Mouse (Mus musculus): ENCODE results near the gene Mlec. TPM values are rescaled to one million over a fixed set of nuclear protein-coding genes. Genes with fewer than 3 reads are reported as not detected.
"Not testable (repeated sequence)": the region's sequence is repeated elsewhere in the genome, so short reads cannot be mapped to it uniquely, and the experiment has no call there.

Mlec gene
- polyA plus RNA-seq, 1 experiment from 2014 or later = 50.7 TPM

DNA sequence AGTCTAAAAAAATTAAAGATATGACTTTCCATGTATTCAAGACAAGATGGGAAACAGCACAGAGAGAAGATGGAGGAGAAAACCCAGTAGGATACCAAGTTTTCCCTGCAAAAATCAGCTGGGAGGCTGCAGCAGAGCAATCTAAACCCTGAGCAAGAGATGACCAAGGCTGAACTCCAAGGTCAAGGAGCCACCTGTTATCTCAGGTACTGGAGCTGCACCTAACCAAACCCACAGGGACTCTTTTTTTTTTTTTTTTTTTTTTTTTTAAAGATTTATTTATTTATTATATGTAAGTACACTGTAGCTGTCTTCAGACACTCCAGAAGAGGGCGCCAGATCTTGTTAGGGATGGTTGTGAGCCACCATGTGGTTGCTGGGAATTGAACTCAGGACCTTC lies 9.1 kb downstream of the Mlec start:
- H3K4me2 ChIP-seq (ENCODE audit: low read depth, low read length); ATAC-seq (replicated peaks; ENCODE audit: extremely low read depth, insufficient read depth, low FRiP score); H3K27ac ChIP-seq (ENCODE audit: low read length); H3K9ac ChIP-seq (ENCODE audit: low read length); H3K4me3 ChIP-seq (ENCODE audit: low read length); H3K27me3 ChIP-seq (ENCODE audit: control insufficient read depth, insufficient read depth, low read length); H3K9me3 ChIP-seq (replicated peaks; ENCODE audit: control insufficient read depth, low read length): not testable (repeated sequence)
- WGBS = no CpG with 5 or more reads among the region's 1 CpGs
- peaks cover 53% of the 10 kb centered on the region for H3K36me3 ChIP-seq (ENCODE audit: control insufficient read depth, insufficient read depth)
- H3K4me1 ChIP-seq (ENCODE audit: control insufficient read depth, insufficient read depth, low read length) = peaks cover 22% of the 10 kb centered on the region

GRCm38 (mm10) chr5:115148378-115148777 lies 9.6 kb downstream of the Mlec start:
- no peak overlapping the region for H3K4me2 ChIP-seq (ENCODE audit: low read depth, low read length)
- no peak overlapping the region for H3K27ac ChIP-seq (ENCODE audit: low read length)
- 93% methylated on average over 8 of the region's 8 CpGs for WGBS
- no peak for ATAC-seq (replicated peaks; ENCODE audit: extremely low read depth, insufficient read depth, low FRiP score)
- no peaks in the 10 kb centered on the region for H3K27me3 ChIP-seq (ENCODE audit: control insufficient read depth, insufficient read depth, low read length)
- H3K4me1 ChIP-seq (ENCODE audit: control insufficient read depth, insufficient read depth, low read length) = peaks cover 17% of the 10 kb centered on the region
- H3K36me3 ChIP-seq (ENCODE audit: control insufficient read depth, insufficient read depth) = peaks cover 53% of the 10 kb centered on the region
- no peak overlapping the region for H3K4me3 ChIP-seq (ENCODE audit: low read length)
- H3K9ac ChIP-seq (ENCODE audit: low read length) = no peak overlapping the region
- H3K9me3 ChIP-seq (replicated peaks; ENCODE audit: control insufficient read depth, low read length) = peaks cover 5% of the 10 kb centered on the region

- Histone ChIP-seq H3K4me2 (ENCODE audit: low read depth, low read length) (no peak overlapping the region), H3K27ac (ENCODE audit: low read length) (no peak overlapping the region), H3K9ac (ENCODE audit: low read length) (no peak overlapping the region), H3K4me1 (ENCODE audit: control insufficient read depth, insufficient read depth, low read length) (peaks cover 7% of the 10 kb centered on the region), H3K4me3 (ENCODE audit: low read length) (no peak overlapping the region), H3K9me3 (replicated peaks; ENCODE audit: control insufficient read depth, low read length) (peaks cover 5% of the 10 kb centered on the region), H3K27me3 (ENCODE audit: control insufficient read depth, insufficient read depth, low read length) (no peaks in the 10 kb centered on the region), H3K36me3 (ENCODE audit: control insufficient read depth, insufficient read depth) (peaks cover 55% of the 10 kb centered on the region)
- ATAC-seq (replicated peaks; ENCODE audit: extremely low read depth, insufficient read depth, low FRiP score) = no peak
- 78% methylated on average over 3 of the region's 3 CpGs for WGBS
Observed at GRCm38 (mm10) chr5:115147388-115147787, 10.6 kb downstream of the Mlec start.

DNA sequence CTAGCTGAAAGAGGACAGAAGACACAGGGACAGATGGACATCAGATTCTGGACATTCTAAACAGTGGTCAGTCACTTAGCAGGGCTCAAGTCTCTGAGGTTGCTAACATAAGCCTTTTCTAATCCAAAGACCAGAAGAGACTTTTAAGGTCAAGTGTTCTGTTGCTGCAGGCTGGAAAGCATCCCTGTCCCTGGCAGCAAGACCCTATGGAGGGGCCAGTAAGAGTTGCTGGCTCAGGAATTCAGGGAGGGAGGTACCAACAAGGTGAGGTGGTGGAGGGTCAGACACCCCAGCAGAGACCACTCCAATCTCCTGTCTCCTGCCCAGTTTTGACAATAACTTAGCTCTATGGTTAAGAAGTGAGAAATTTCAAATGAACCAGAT lies 11.2 kb downstream of the Mlec start:
- no peak for ATAC-seq (replicated peaks; ENCODE audit: extremely low read depth, insufficient read depth, low FRiP score)
- H3K4me2 ChIP-seq (ENCODE audit: low read depth, low read length) = no peak overlapping the region
- peaks cover 55% of the 10 kb centered on the region for H3K36me3 ChIP-seq (ENCODE audit: control insufficient read depth, insufficient read depth)
- H3K4me3 ChIP-seq (ENCODE audit: low read length) = no peak overlapping the region
- 0 out of 2 replicates have a peak, but pooled peaks cover under 1% of the 10 kb centered on the region for H3K4me1 ChIP-seq (ENCODE audit: control insufficient read depth, insufficient read depth, low read length)
- no peak overlapping the region for H3K9ac ChIP-seq (ENCODE audit: low read length)
- H3K27me3 ChIP-seq (ENCODE audit: control insufficient read depth, insufficient read depth, low read length) = no peaks in the 10 kb centered on the region
- peaks cover 5% of the 10 kb centered on the region for H3K9me3 ChIP-seq (replicated peaks; ENCODE audit: control insufficient read depth, low read length)
- no peak overlapping the region for H3K27ac ChIP-seq (ENCODE audit: low read length)

GRCm38 (mm10) chr5:115145976-115146746 lies 11.8 kb downstream of the Mlec start:
- H3K4me3 ChIP-seq (ENCODE audit: low read length) = no peak overlapping the region
- no peak overlapping the region for H3K27ac ChIP-seq (ENCODE audit: low read length)
- 71% methylated on average over 6 of the region's 6 CpGs for WGBS
- H3K27me3 ChIP-seq (ENCODE audit: control insufficient read depth, insufficient read depth, low read length) = no peaks in the 10 kb centered on the region
- no peaks in the 10 kb centered on the region for H3K4me1 ChIP-seq (ENCODE audit: control insufficient read depth, insufficient read depth, low read length)
- H3K36me3 ChIP-seq (ENCODE audit: control insufficient read depth, insufficient read depth) = peaks cover 55% of the 10 kb centered on the region
- no peak overlapping the region for H3K9ac ChIP-seq (ENCODE audit: low read length)
- no peak for ATAC-seq (replicated peaks; ENCODE audit: extremely low read depth, insufficient read depth, low FRiP score)
- H3K9me3 ChIP-seq (replicated peaks; ENCODE audit: control insufficient read depth, low read length) = peaks cover 5% of the 10 kb centered on the region
- no peak overlapping the region for H3K4me2 ChIP-seq (ENCODE audit: low read depth, low read length)

DNA sequence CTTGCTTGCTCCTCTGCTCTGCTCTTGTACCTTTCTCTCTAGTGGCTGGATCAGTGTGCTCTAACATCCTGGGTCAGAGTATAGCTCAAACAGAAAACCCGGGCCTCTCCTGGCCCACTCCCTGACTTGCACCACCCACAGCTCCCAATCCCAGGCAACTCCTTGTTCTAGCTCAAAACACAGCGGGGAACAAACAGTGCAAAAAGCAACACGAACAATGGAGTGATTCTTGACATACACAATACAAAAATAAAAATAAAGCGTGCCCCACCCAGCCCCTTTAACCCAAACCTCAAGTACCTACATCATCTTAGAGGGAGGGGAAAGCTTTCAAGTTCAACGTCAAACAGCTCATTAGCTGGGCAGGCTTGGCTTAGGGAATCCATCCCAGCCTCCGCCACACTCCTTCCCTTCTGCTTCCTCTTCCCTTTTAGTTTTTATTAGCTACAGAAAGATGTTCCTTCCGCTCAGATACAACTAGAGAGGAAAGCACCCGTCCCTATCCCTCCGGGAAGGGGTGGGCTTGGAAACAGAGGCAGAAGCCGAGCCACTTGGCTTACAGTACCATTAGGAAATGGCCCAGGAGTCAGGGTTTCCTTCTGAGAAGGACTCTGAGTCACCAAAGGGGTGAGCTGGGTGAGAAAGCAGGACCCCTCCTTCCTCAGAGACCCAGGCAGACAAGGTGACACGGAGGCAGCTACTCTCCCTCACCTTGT lies 12.6 kb downstream of the Mlec start:
- 72% methylated on average over 11 of the region's 11 CpGs for WGBS
- Histone ChIP-seq H3K36me3 (ENCODE audit: control insufficient read depth, insufficient read depth) (peaks cover 50% of the 10 kb centered on the region), H3K4me1 (ENCODE audit: control insufficient read depth, insufficient read depth, low read length) (no peaks in the 10 kb centered on the region), H3K27me3 (ENCODE audit: control insufficient read depth, insufficient read depth, low read length) (no peaks in the 10 kb centered on the region), H3K4me2 (ENCODE audit: low read depth, low read length) (no peak overlapping the region), H3K9me3 (replicated peaks; ENCODE audit: control insufficient read depth, low read length) (peaks cover 5% of the 10 kb centered on the region), H3K27ac (ENCODE audit: low read length) (no peak overlapping the region), H3K9ac (ENCODE audit: low read length) (no peak overlapping the region), H3K4me3 (ENCODE audit: low read length) (no peak overlapping the region)
- ATAC-seq (replicated peaks; ENCODE audit: extremely low read depth, insufficient read depth, low FRiP score) = no peak

DNA sequence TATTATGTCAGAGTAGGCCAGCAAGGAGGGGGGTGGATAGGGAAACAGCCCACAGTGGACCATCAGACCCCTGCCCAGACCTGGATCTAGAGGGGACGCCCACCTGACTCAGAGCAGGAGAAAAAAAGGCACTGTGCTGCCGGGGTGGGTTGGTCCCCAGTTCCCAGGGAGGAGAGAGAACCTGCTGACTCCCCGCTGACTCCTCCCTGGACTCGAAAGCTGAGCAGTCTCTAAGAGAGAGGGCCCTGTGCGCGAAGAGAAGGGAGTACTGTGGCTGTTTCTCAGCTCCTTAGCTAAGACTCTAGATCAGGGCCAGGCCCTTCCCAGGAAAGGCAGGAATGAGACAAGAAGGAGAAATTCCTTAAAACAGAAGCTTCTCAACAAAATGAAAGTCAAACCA lies 13.5 kb downstream of the Mlec start:
- no peaks in the 10 kb centered on the region for H3K4me1 ChIP-seq (ENCODE audit: control insufficient read depth, insufficient read depth, low read length)
- WGBS = 77% methylated on average over 6 of the region's 6 CpGs
- H3K9ac ChIP-seq (ENCODE audit: low read length) = no peak overlapping the region; the same call in 1 of the 2 replicates
- no peak overlapping the region for H3K4me2 ChIP-seq (ENCODE audit: low read depth, low read length)
- H3K4me3 ChIP-seq (ENCODE audit: low read length) = no peak overlapping the region
- no peak for ATAC-seq (replicated peaks; ENCODE audit: extremely low read depth, insufficient read depth, low FRiP score)
- peaks cover 3% of the 10 kb centered on the region for H3K9me3 ChIP-seq (replicated peaks; ENCODE audit: control insufficient read depth, low read length)
- H3K36me3 ChIP-seq (ENCODE audit: control insufficient read depth, insufficient read depth) = peaks cover 40% of the 10 kb centered on the region
- no peak overlapping the region for H3K27ac ChIP-seq (ENCODE audit: low read length)
- no peaks in the 10 kb centered on the region for H3K27me3 ChIP-seq (ENCODE audit: control insufficient read depth, insufficient read depth, low read length)

- no peak overlapping the region for H3K4me2 ChIP-seq (ENCODE audit: low read depth, low read length)
- no peak overlapping the region for H3K9ac ChIP-seq (ENCODE audit: low read length)
- no peak for ATAC-seq (replicated peaks; ENCODE audit: extremely low read depth, insufficient read depth, low FRiP score)
- WGBS = 70% methylated on average over 10 of the region's 10 CpGs
- no peaks in the 10 kb centered on the region for H3K9me3 ChIP-seq (replicated peaks; ENCODE audit: control insufficient read depth, low read length)
- H3K27me3 ChIP-seq (ENCODE audit: control insufficient read depth, insufficient read depth, low read length) = no peaks in the 10 kb centered on the region
- no peaks in the 10 kb centered on the region for H3K4me1 ChIP-seq (ENCODE audit: control insufficient read depth, insufficient read depth, low read length)
- H3K36me3 ChIP-seq (ENCODE audit: control insufficient read depth, insufficient read depth) = peaks cover 33% of the 10 kb centered on the region
- H3K4me3 ChIP-seq (ENCODE audit: low read length) = no peak overlapping the region
- no peak overlapping the region for H3K27ac ChIP-seq (ENCODE audit: low read length)
Observed at GRCm38 (mm10) chr5:115143552-115143951, 14.4 kb downstream of the Mlec start.

- 0 out of 2 replicates have a peak, but pooled peaks cover 3% of the 10 kb centered on the region for H3K27me3 ChIP-seq (ENCODE audit: control insufficient read depth, insufficient read depth, low read length)
- H3K4me2 ChIP-seq (ENCODE audit: low read depth, low read length) = no peak overlapping the region
- no peak for ATAC-seq (replicated peaks; ENCODE audit: extremely low read depth, insufficient read depth, low FRiP score)
- H3K27ac ChIP-seq (ENCODE audit: low read length) = no peak overlapping the region
- 83% methylated on average over 9 of the region's 9 CpGs for WGBS
- H3K9me3 ChIP-seq (replicated peaks; ENCODE audit: control insufficient read depth, low read length) = no peaks in the 10 kb centered on the region
- H3K36me3 ChIP-seq (ENCODE audit: control insufficient read depth, insufficient read depth) = peaks cover 20% of the 10 kb centered on the region
- no peaks in the 10 kb centered on the region for H3K4me1 ChIP-seq (ENCODE audit: control insufficient read depth, insufficient read depth, low read length)
- H3K4me3 ChIP-seq (ENCODE audit: low read length) = no peak overlapping the region
- no peak overlapping the region for H3K9ac ChIP-seq (ENCODE audit: low read length)
Observed at GRCm38 (mm10) chr5:115142166-115142697, 15.7 kb downstream of the Mlec start.
